Mouse (Mus musculus): ENCODE data around the gene Srbd1. TPM values are rescaled to one million over a fixed set of nuclear protein-coding genes. Genes with fewer than 3 reads are reported as not detected.
A peak's percentile ranks its signal among the peaks of the same experiment; 100 is the strongest.

The Srbd1 gene
- polyA plus RNA-seq, 1 experiment: 12.0 TPM

- peak; percentile 11; the same call in 1 of the 2 replicates for TF ChIP-seq CTCF (IDR thresholded peaks at IDR 0.05; ENCODE audit: borderline replicate concordance, extremely low read depth, insufficient read depth, insufficient read length)
- TF ChIP-seq POLR2A (IDR thresholded peaks at IDR 0.05; ENCODE audit: borderline replicate concordance, extremely low read depth, insufficient read depth, insufficient read length, poor library complexity, severe bottlenecking): no peak
- DNase-seq (ENCODE audit: low read depth): no peak
These were observed 9.1 kb downstream of the Srbd1 start for GRCm38 (mm10) chr17:86135835-86136234.

- no peak for DNase-seq (ENCODE audit: low read depth)
- TF ChIP-seq POLR2A (IDR thresholded peaks at IDR 0.05; ENCODE audit: borderline replicate concordance, extremely low read depth, insufficient read depth, insufficient read length, poor library complexity, severe bottlenecking) (no peak), CTCF (IDR thresholded peaks at IDR 0.05; ENCODE audit: borderline replicate concordance, extremely low read depth, insufficient read depth, insufficient read length) (no peak)
These were observed 10.5 kb downstream of the Srbd1 start for GRCm38 (mm10) chr17:86134461-86134860.

GRCm38 (mm10) chr17:86132534-86132933, 12.4 kb downstream of the Srbd1 start:
- DNase-seq (ENCODE audit: low read depth): peak; percentile 17
- TF ChIP-seq POLR2A (IDR thresholded peaks at IDR 0.05; ENCODE audit: borderline replicate concordance, extremely low read depth, insufficient read depth, insufficient read length, poor library complexity, severe bottlenecking) (no peak), CTCF (IDR thresholded peaks at IDR 0.05; ENCODE audit: borderline replicate concordance, extremely low read depth, insufficient read depth, insufficient read length) (peak; percentile 26; the same call in 1 of the 2 replicates)

- no peak for DNase-seq (ENCODE audit: low read depth)
- no peak for TF ChIP-seq POLR2A (IDR thresholded peaks at IDR 0.05; ENCODE audit: borderline replicate concordance, extremely low read depth, insufficient read depth, insufficient read length, poor library complexity, severe bottlenecking)
These were observed 16.8 kb downstream of the Srbd1 start for GRCm38 (mm10) chr17:86128198-86128597.

- TF ChIP-seq CTCF (IDR thresholded peaks at IDR 0.05; ENCODE audit: borderline replicate concordance, extremely low read depth, insufficient read depth, insufficient read length) (peak; percentile 18; the same call in 1 of the 2 replicates), POLR2A (IDR thresholded peaks at IDR 0.05; ENCODE audit: borderline replicate concordance, extremely low read depth, insufficient read depth, insufficient read length, poor library complexity, severe bottlenecking) (no peak)
- DNase-seq (ENCODE audit: low read depth): peak; percentile 7
These were observed 19.1 kb downstream of the Srbd1 start for GRCm38 (mm10) chr17:86125908-86126307.

- TF ChIP-seq POLR2A (IDR thresholded peaks at IDR 0.05; ENCODE audit: borderline replicate concordance, extremely low read depth, insufficient read depth, insufficient read length, poor library complexity, severe bottlenecking): no peak
- no peak for TF ChIP-seq CTCF (IDR thresholded peaks at IDR 0.05; ENCODE audit: borderline replicate concordance, extremely low read depth, insufficient read depth, insufficient read length)
- no peak for DNase-seq (ENCODE audit: low read depth)
These were observed 21.8 kb downstream of the Srbd1 start for GRCm38 (mm10) chr17:86123146-86123545.

GRCm38 (mm10) chr17:86096875-86097274, 48.1 kb downstream of the Srbd1 start:
- peak; percentile 13 for DNase-seq (ENCODE audit: low read depth)
- TF ChIP-seq POLR2A (IDR thresholded peaks at IDR 0.05; ENCODE audit: borderline replicate concordance, extremely low read depth, insufficient read depth, insufficient read length, poor library complexity, severe bottlenecking) (no peak), CTCF (IDR thresholded peaks at IDR 0.05; ENCODE audit: borderline replicate concordance, extremely low read depth, insufficient read depth, insufficient read length) (no peak)

GRCm38 (mm10) chr17:86093124-86093523, 51.9 kb downstream of the Srbd1 start:
- no peak for TF ChIP-seq POLR2A (IDR thresholded peaks at IDR 0.05; ENCODE audit: borderline replicate concordance, extremely low read depth, insufficient read depth, insufficient read length, poor library complexity, severe bottlenecking)
- TF ChIP-seq CTCF (IDR thresholded peaks at IDR 0.05; ENCODE audit: borderline replicate concordance, extremely low read depth, insufficient read depth, insufficient read length): no peak
- DNase-seq (ENCODE audit: low read depth): no peak

- TF ChIP-seq POLR2A (IDR thresholded peaks at IDR 0.05; ENCODE audit: borderline replicate concordance, extremely low read depth, insufficient read depth, insufficient read length, poor library complexity, severe bottlenecking) (no peak), CTCF (IDR thresholded peaks at IDR 0.05; ENCODE audit: borderline replicate concordance, extremely low read depth, insufficient read depth, insufficient read length) (no peak)
- no peak for DNase-seq (ENCODE audit: low read depth)
These were observed 53.3 kb downstream of the Srbd1 start for GRCm38 (mm10) chr17:86091631-86092030.

- DNase-seq (ENCODE audit: low read depth): peak; percentile 44
- no peak for TF ChIP-seq CTCF (IDR thresholded peaks at IDR 0.05; ENCODE audit: borderline replicate concordance, extremely low read depth, insufficient read depth, insufficient read length)
- no peak for TF ChIP-seq POLR2A (IDR thresholded peaks at IDR 0.05; ENCODE audit: borderline replicate concordance, extremely low read depth, insufficient read depth, insufficient read length, poor library complexity, severe bottlenecking)
These were observed 54.9 kb downstream of the Srbd1 start for GRCm38 (mm10) chr17:86089893-86090588.

- TF ChIP-seq CTCF (IDR thresholded peaks at IDR 0.05; ENCODE audit: borderline replicate concordance, extremely low read depth, insufficient read depth, insufficient read length): no peak
- no peak for TF ChIP-seq POLR2A (IDR thresholded peaks at IDR 0.05; ENCODE audit: borderline replicate concordance, extremely low read depth, insufficient read depth, insufficient read length, poor library complexity, severe bottlenecking)
These were observed 57.1 kb downstream of the Srbd1 start for GRCm38 (mm10) chr17:86087922-86088321.

GRCm38 (mm10) chr17:86086191-86086590, 58.8 kb downstream of the Srbd1 start:
- DNase-seq (ENCODE audit: low read depth): no peak
- TF ChIP-seq CTCF (IDR thresholded peaks at IDR 0.05; ENCODE audit: borderline replicate concordance, extremely low read depth, insufficient read depth, insufficient read length): no peak
- no peak for TF ChIP-seq POLR2A (IDR thresholded peaks at IDR 0.05; ENCODE audit: borderline replicate concordance, extremely low read depth, insufficient read depth, insufficient read length, poor library complexity, severe bottlenecking)

More at GRCm38 (mm10) chr17:86087922-86088321, 57.1 kb downstream of the Srbd1 start:
- DNase-seq (ENCODE audit: low read depth): no peak

Measured in brain, embryonic 14.5 days (tissue).